Mouse (Mus musculus) layer of hippocampus, postnatal 25 days (tissue): ENCODE measurements around the gene Dars2. TPM values are rescaled to one million over a fixed set of nuclear protein-coding genes. Genes with fewer than 3 reads are reported as not detected.
A peak's percentile ranks its signal among the peaks of the same experiment; 100 is the strongest.

ENCODE experiments used
- DNase-seq, 2 experiments: peaks; one replicate each; pipeline ENCODE4 v3.0.0; 2022; ENCODE audit warnings: mixed read lengths in 2 of 2, low spot score in 1 of 2; ENCODE audit errors: extremely low spot score in 1 of 2
- total RNA-seq, 2 experiments: library from RNA; stranded (reverse); gene quantifications; 2 replicates each; pipeline ENCODE4 v1.2.3; 2021

The Dars2 gene
- total RNA-seq, result 10 to 100 TPM; 22.8 to 26.3 TPM

DNA sequence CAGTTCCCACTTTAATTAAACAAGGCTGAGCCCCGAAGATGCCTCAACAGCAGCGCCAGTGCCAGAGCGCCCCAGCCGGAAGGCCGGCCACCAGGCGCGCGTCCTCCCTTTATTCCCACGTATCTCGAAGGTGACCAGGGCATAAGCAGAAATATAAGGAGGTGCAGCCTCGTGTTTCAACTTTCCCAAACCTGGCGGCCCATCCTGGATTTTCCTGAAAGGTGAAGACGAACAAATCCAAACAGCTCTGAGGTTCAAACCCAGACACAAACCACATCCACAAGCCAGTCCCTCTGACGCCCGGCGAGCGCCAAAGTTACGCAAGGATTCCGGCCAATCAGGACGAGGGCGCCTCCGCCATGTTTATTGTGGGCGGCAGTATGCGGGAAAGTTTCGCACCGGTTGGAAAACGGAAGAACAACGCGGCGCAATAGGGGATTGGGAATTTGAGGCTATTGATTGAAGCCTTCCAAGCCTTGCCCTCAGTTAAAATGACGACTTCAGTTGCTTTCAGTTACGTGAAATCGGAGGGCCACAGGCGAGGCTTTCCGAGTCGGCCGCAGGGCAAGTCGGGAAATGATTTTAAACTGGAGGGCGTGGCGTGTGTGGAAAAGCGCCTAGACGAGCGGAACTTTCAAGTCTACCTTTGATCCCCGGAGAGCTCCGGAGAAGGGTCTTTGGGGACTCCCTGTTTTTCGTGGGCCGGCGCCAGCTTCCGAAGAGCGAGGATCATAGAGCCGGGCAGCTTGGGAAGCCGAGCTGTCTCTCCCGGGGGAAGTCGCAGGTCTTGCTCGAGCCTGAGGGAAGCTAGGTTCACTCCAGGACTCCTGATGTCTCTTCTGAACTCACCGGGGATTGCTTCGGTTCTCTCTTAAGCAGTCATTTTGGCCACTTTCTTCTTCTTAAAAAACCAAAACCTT lies at the start of gene Dars2, which contains the start of gene Cenpl:
TSS of gene Dars2 (minus strand) at position 307 of the 920 bp plus-strand sequence.
TSS of gene Cenpl (plus strand) at position 362 of the 920 bp plus-strand sequence.
- DNase-seq, result peak; percentile 87 to 91

DNA sequence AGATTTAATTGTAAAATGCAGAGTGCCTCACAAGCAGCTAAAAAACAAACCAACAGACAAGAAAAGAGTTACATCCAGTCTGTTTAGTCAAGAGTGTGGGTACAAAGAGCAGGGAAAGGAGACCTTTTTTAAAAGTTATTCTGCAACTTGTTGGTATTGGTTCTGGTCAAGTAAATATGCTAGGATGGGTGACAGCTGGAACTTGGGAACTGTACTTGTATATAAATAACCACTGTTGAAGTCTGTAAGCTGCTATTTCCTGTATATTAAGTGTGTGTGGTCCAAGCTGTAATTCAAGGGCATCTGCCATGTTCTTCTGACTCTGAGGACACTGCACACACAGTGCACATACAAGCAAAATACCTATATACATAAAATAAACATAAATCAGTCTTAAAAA lies 44.1 kb upstream of the Dars2 start:
- DNase-seq, result no peak

GRCm38 (mm10) chr1:161109216-161109615 lies 38.8 kb upstream of the Dars2 start:
- DNase-seq, result no peak

DNA sequence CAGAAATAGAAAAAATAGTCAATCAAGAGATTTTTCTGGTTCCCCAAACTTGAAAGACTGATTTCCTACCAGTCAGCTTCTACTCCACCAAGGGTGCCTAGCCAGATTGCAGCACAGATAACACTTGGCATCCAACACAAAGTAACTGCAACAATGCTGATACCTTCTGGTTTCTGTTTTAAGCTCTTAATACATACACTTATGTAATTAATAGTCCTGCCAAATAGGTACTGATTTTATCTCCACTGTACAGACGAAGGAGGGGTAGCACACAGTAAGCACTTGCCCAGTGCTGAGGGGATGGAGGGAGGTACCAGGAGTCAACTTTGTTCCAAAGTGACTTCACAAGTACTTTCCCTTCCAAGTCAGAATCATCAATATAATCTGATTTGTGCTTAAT lies 33.4 kb upstream of the Dars2 start:
- DNase-seq, result no peak

- DNase-seq, result no peak
These were observed 29.4 kb upstream of the Dars2 start for GRCm38 (mm10) chr1:161099721-161100405.

DNA sequence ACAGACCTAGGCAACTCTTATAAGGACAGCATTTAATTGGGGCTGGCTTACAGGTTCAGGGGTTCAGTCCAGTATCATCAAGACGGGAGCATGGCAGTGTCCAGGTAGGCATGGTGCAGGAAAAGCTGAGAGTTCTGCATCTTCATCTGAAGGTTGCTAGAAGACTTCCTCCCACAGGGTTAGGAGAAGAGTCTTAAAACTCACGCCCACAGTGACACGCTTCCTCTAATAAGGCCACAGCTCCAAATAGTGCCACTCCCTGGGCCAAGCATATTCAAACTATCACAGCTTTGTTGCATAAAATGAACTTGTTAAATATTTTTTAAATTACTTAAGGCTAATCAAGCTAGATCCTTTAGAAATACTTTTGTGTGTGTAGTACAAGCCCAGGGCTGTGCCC lies 6.8 kb upstream of the Dars2 start:
- no peak for DNase-seq

- no peak for DNase-seq
These were observed 5.8 kb upstream of the Dars2 start for GRCm38 (mm10) chr1:161076238-161076637.

- no peak for DNase-seq
These were observed 788 bp upstream of the Dars2 start for GRCm38 (mm10) chr1:161071272-161071620.

DNA sequence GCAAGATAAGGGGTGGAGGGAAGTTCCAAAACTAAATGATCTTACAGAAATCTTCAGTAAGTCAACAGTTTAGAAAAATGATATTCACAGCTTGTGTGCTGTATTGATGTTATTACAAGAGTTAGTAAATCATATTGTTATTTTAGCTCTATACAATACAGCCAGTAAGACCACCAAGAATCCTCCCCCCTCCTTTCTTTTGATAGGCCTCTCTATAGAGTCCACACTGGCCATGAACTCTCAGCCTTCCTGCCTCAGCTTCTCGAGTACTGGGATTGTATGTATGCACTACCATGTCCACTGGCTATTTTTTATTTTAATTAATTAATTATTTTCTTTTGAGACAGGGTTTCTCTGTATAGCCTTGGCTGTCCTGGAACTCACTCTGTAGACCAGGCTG lies 7.1 kb downstream of the Dars2 start:
- no peak for DNase-seq

- no peak for DNase-seq
These were observed 13.3 kb downstream of the Dars2 start for GRCm38 (mm10) chr1:161057164-161057563.

GRCm38 (mm10) chr1:161046972-161047371 lies 23.5 kb downstream of the Dars2 start:
- DNase-seq, result no peak

GRCm38 (mm10) chr1:161041261-161042020 lies 29.0 kb downstream of the Dars2 start:
- DNase-seq, result no peak

DNA sequence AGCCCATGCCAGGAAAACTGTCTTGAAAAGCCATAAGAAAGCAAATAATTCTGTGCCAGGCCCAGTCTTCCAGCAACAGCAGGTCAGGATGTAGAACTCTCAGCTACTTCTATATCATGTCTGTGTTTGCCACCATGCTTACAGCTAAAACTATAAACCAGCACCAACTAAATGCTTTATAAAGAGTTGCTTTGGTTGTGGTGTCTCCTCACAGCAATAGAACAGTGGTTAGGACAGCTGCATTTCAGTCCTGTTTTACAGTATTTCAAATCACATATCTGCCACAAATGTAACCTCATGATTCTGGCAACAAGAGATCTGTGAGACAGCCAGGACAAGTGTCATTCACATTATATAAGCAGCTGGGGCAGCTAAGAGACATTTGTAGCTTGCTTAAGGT lies 29.6 kb downstream of the Dars2 start:
- no peak for DNase-seq

GRCm38 (mm10) chr1:161040426-161040770 lies 30.1 kb downstream of the Dars2 start:
- DNase-seq, result no peak

- DNase-seq, result no peak
These were observed 30.6 kb downstream of the Dars2 start for GRCm38 (mm10) chr1:161039741-161040425.

GRCm38 (mm10) chr1:161038968-161039721 lies 31.3 kb downstream of the Dars2 start:
- DNase-seq, result no peak

DNA sequence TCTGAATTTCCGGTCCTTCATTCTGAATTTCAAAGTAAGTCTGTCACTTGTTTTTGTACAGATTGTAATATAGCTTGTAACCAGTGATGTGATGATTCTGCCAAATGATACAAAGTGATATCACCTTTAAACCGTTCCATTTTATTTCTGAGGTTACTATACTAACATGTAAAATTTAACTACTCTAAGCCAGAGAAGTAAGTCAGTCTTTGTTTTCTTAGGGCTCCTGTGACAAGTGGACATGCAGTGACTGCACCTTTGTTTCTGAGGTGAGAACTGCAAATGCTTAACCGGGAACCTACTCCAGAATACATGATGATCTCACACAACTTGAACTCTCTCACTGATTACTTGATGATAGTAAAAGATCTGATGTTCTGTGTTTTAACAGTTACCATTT lies 32.5 kb downstream of the Dars2 start:
- no peak for DNase-seq

DNA sequence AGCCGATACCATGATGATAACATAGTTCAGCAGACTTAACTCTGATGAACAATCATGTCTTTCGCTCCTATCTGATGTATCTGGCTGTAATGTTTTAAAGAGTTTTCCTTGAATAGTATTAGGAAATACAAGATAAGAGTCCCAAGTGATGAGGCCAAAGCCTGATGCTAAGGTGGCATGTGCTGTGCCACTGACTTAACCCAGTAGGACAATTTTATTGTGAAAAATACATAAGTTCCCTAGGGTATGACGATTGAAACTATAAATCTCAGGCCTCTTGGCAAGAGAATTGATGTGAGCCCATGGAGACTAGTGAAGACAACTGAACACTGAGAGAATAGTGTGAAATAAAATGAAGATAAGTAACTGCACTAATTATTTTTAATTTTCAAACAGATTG lies 32.9 kb downstream of the Dars2 start:
- DNase-seq, result no peak

GRCm38 (mm10) chr1:161037026-161037425 lies 33.4 kb downstream of the Dars2 start:
- no peak for DNase-seq

GRCm38 (mm10) chr1:161036411-161036841 lies 34.0 kb downstream of the Dars2 start:
- DNase-seq, result no peak
